Mouse (Mus musculus) MEL (cell line): Measurements from ENCODE around the gene Hist1h1b. TPM values are rescaled to one million over a fixed set of nuclear protein-coding genes. Genes with fewer than 3 reads are reported as not detected.

Source experiments
- DNase-seq: peaks from one replicate; pipeline ENCODE4 v3.0.0; 2011; ENCODE audit warnings: low read depth, low spot score
- H3K27ac ChIP-seq: 2 replicates; pipeline ENCODE4 v1.5.1; 2012; ENCODE audit warnings: low read depth, mild to moderate bottlenecking, control low read depth, low read length, moderate library complexity; ENCODE audit not compliant: control insufficient read depth
- H3K27me3 ChIP-seq, 2 experiments: fragments of 150-350 bp in 1 of 2; sonication (generic) in 1 of 2; 2 replicates each; pipeline ENCODE4 v1.6.1; 2012; ENCODE audit warnings: low read length in 2 of 2, mild to moderate bottlenecking in 2 of 2, improper control_type of control experiment in 1 of 2, moderate library complexity in 1 of 2; ENCODE audit not compliant: insufficient read depth in 2 of 2, control insufficient read depth in 1 of 2
- H3K36me3 ChIP-seq, 2 experiments: 2 replicates each; pipeline ENCODE4 v1.6.1; 2012 to 2014; ENCODE audit warnings: low read length in 2 of 2, improper control_type of control experiment in 1 of 2, inconsistent platforms in 1 of 2, mild to moderate bottlenecking in 1 of 2; ENCODE audit not compliant: insufficient read depth in 2 of 2, control insufficient read depth in 1 of 2
- H3K4me1 ChIP-seq, 2 experiments: fragments of 150-350 bp in 1 of 2; sonication (generic) in 1 of 2; 2 replicates each; pipeline ENCODE4 v1.6.1; 2012; ENCODE audit warnings: low read length in 2 of 2, improper control_type of control experiment in 1 of 2, mild to moderate bottlenecking in 1 of 2; ENCODE audit not compliant: insufficient read depth in 2 of 2, control insufficient read depth in 1 of 2
- H3K4me3 ChIP-seq, 2 experiments: fragments of 150-350 bp in 1 of 2; sonication (generic) in 1 of 2; 2 replicates each; pipeline ENCODE4 v1.5.1; 2012; ENCODE audit warnings: low read depth in 2 of 2, low read length in 2 of 2, mild to moderate bottlenecking in 2 of 2, moderate library complexity in 2 of 2, control low read depth in 1 of 2, improper control_type of control experiment in 1 of 2; ENCODE audit not compliant: control insufficient read depth in 1 of 2, insufficient read depth in 1 of 2
- H3K79me2 ChIP-seq: 2 replicates; pipeline ENCODE4 v1.6.1; 2012; ENCODE audit warnings: mild to moderate bottlenecking, low read length, moderate library complexity; ENCODE audit not compliant: control insufficient read depth, poor library complexity, insufficient read depth
- H3K9ac ChIP-seq: 2 replicates; pipeline ENCODE4 v1.6.1; 2012; ENCODE audit warnings: low read depth, mild to moderate bottlenecking, control low read depth, low read length, moderate library complexity; ENCODE audit not compliant: control insufficient read depth, poor library complexity, severe bottlenecking
- H3K9me3 ChIP-seq: fragments of 150-350 bp; sonication (generic); replicated peaks from 2 replicates; pipeline ENCODE4 v1.6.1; 2012; ENCODE audit warnings: mild to moderate bottlenecking, low read length, improper control_type of control experiment, moderate library complexity; ENCODE audit not compliant: insufficient read depth
- BHLHE40 ChIP-seq: IDR thresholded peaks from 2 replicates; pipeline ENCODE4 v1.6.1; 2012; ENCODE audit warnings: low read depth, mild to moderate bottlenecking, inconsistent platforms, low read length, improper control_type of control experiment, borderline replicate concordance
- CHD1 ChIP-seq: IDR thresholded peaks from 2 replicates; pipeline ENCODE4 v1.6.1; 2012; ENCODE audit warnings: low read depth, mild to moderate bottlenecking, inconsistent platforms, low read length, improper control_type of control experiment
- CTCF ChIP-seq, 3 experiments: IDR thresholded peaks in 2 of 3; conservative IDR thresholded peaks in 1 of 3; 2 replicates each; pipeline ENCODE4 v1.5.1; 2011 to 2012; ENCODE audit warnings: low read length in 3 of 3, low read depth in 2 of 3, mild to moderate bottlenecking in 2 of 3, improper control_type of control experiment in 1 of 3, inconsistent platforms in 1 of 3, mixed read lengths in 1 of 3, moderate library complexity in 1 of 3; ENCODE audit not compliant: control insufficient read depth in 1 of 3, insufficient read depth in 1 of 3, poor library complexity in 1 of 3, severe bottlenecking in 1 of 3
- E2F4 ChIP-seq: IDR thresholded peaks from 2 replicates; pipeline ENCODE4 v1.6.1; 2011; ENCODE audit warnings: low read depth, low read length, improper control_type of control experiment, borderline replicate concordance
- EP300 ChIP-seq, 2 experiments: IDR thresholded peaks; 2 replicates each; pipeline ENCODE4 v1.6.1; 2011; ENCODE audit warnings: improper control_type of control experiment in 2 of 2, low read length in 2 of 2, low read depth in 1 of 2, mild to moderate bottlenecking in 1 of 2
- GABPA ChIP-seq: IDR thresholded peaks from 2 replicates; pipeline ENCODE4 v1.6.1; 2012; ENCODE audit warnings: low read depth, mild to moderate bottlenecking, inconsistent platforms, low read length, improper control_type of control experiment, moderate library complexity
- HCFC1 ChIP-seq: IDR thresholded peaks from 2 replicates; pipeline ENCODE4 v1.6.1; 2012; ENCODE audit warnings: low read depth, mild to moderate bottlenecking, inconsistent platforms, low read length, improper control_type of control experiment, moderate library complexity
- NELFE ChIP-seq: IDR thresholded peaks from 2 replicates; pipeline ENCODE4 v1.6.1; 2011; ENCODE audit warnings: low read depth, low read length, improper control_type of control experiment
- SIN3A ChIP-seq: IDR thresholded peaks from 2 replicates; pipeline ENCODE4 v1.6.1; 2012; ENCODE audit warnings: low read length, improper control_type of control experiment, inconsistent platforms
- TAL1 ChIP-seq: IDR thresholded peaks from 2 replicates; pipeline ENCODE4 v1.6.1; 2012; ENCODE audit warnings: mild to moderate bottlenecking, inconsistent platforms, low read length, moderate library complexity, mixed read lengths
- TBP ChIP-seq: IDR thresholded peaks from 2 replicates; pipeline ENCODE4 v1.8.0; 2011; ENCODE audit warnings: low read depth, low read length, improper control_type of control experiment
- ZNF384 ChIP-seq: IDR thresholded peaks from 2 replicates; pipeline ENCODE4 v1.6.1; 2012; ENCODE audit warnings: low read depth, mild to moderate bottlenecking, inconsistent platforms, low read length, improper control_type of control experiment
- polyA plus RNA-seq, 2 experiments: library from polyadenylated mRNA; stranded (reverse) in 1 of 2; unstranded in 1 of 2; fragments of >175 nt in 1 of 2; fragments of >200 nt in 1 of 2; gene quantifications; 2 replicates each; pipeline versions ENCODE4 v1.2.1 to v1.2.4; 2012; ENCODE audit warnings: low replicate concordance in 2 of 2, low read depth in 1 of 2; ENCODE audit not compliant: insufficient read length in 2 of 2, insufficient read depth in 1 of 2, missing spikeins in 1 of 2
- total RNA-seq: library from RNA; depleted of rRNA; stranded (reverse); fragments of 300-350 nt; gene quantifications from 2 replicates; pipeline ENCODE4 v1.2.3, GENCODE M21; 2012

Hist1h1b gene
- total and polyA plus RNA-seq, 3 experiments: 2.9 to 1,140 TPM; not detected in 1

GRCm38 (mm10) chr13:21795584-21795983 lies 15.2 kb upstream of the Hist1h1b start:
- DNase-seq: no peak

DNA sequence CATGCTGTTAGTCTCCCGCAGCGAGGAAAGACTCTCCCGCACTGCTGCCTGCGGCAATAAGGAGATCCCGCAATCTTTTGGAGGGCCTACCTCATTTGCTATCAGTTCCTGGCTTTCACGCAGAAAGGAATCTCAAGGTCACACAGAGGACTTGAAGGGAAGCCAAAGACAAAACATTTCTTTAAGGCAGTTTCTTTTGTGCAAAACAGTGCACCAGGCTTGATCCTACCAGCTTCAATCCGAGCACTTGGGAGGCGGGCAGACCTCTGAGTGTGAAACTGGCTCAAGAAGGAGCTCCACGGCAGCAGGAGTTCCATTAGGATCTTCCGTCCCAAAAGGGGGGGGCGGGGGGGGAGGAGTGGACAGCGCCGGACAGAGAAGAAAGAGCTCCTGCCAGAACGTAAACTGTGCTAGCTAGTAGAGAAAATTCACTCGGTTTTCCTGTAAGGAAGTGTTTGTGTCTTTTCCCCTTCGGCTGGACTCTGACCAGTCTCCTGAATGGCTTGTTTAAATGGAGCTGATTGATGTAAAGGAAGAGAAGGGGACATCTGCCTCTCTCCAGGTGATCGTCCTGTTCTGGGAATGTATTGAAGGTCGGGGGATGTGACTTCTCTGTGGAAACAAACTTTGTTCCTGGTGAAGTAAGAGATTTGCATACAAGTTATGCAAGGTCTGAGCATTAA lies 10.3 kb upstream of the Hist1h1b start:
- no peaks in the 10 kb centered on the region for H3K9me3 ChIP-seq
- no peaks in the 10 kb centered on the region for H3K79me2 ChIP-seq
- TF ChIP-seq EP300 (IDR thresholded peaks at IDR 0.05; ENCODE audit: low read depth in 1 of 2, low read length in 2 of 2) (no peak), CHD1 (no peak), SIN3A (no peak), NELFE (no peak)
- H3K4me3 ChIP-seq: peak overlapping the region; percentile 31 to 38
- H3K9ac ChIP-seq: peak overlapping the region; percentile 61
- H3K27me3 ChIP-seq: no peaks in the 10 kb centered on the region
- H3K36me3 ChIP-seq: peaks cover 0 to 21% of the 10 kb centered on the region in 2 experiments; a peak in 2 of 4 replicates
- no peak overlapping the region for H3K27ac ChIP-seq
- DNase-seq: peak; percentile 54
- H3K4me1 ChIP-seq: peaks cover 4 to 9% of the 10 kb centered on the region in 2 experiments

More at GRCm38 (mm10) chr13:21795584-21795983, 15.2 kb upstream of the Hist1h1b start:
- no peak for TF ChIP-seq BHLHE40
- TF ChIP-seq GABPA: no peak
- TF ChIP-seq TBP: peak; percentile 91
- no peak for TF ChIP-seq NELFE
- no peak for TF ChIP-seq CTCF (IDR thresholded peaks at IDR 0.05 in 2 of 3, conservative IDR thresholded peaks at IDR 0.05 in 1 of 3; ENCODE audit: control insufficient read depth in 1 of 3, insufficient read depth in 1 of 3, low read depth in 2 of 3, low read length in 3 of 3, poor library complexity in 1 of 3, severe bottlenecking in 1 of 3)
- no peak for TF ChIP-seq HCFC1
- Histone ChIP-seq H3K9me3 (no peaks in the 10 kb centered on the region), H3K4me3 (no peak overlapping the region), H3K27ac (no peak overlapping the region), H3K27me3 (no peaks in the 10 kb centered on the region), H3K36me3 (peaks cover 0 to 2% of the 10 kb centered on the region in 2 experiments; a peak in 2 of 4 replicates), H3K4me1 (peaks cover 0 to 6% of the 10 kb centered on the region in 2 experiments; a peak in 3 of 4 replicates), H3K9ac (no peak overlapping the region), H3K79me2 (no peaks in the 10 kb centered on the region)

- no peaks in the 10 kb centered on the region for H3K27me3 ChIP-seq
- peaks cover 0 to 28% of the 10 kb centered on the region in 2 experiments; a peak in 2 of 4 replicates for H3K36me3 ChIP-seq
- TF ChIP-seq TAL1 (no peak), E2F4 (no peak), ZNF384 (no peak)
- 0 out of 2 replicates have a peak overlapping the region, but pooled peaks have one; percentile 5 for H3K27ac ChIP-seq
- DNase-seq: peak; percentile 60
- peaks cover 4 to 9% of the 10 kb centered on the region in 2 experiments for H3K4me1 ChIP-seq
- H3K9me3 ChIP-seq: no peaks in the 10 kb centered on the region
- no peak overlapping the region for H3K4me3 ChIP-seq
- no peaks in the 10 kb centered on the region for H3K79me2 ChIP-seq
- peak overlapping the region; percentile 11 for H3K9ac ChIP-seq
These were observed 9.5 kb upstream of the Hist1h1b start for GRCm38 (mm10) chr13:21789925-21790324.
